Mouse (Mus musculus) kidney, postnatal 0 days (tissue): Measurements from ENCODE around the gene Nmt1. TPM values are rescaled to one million over a fixed set of nuclear protein-coding genes. Genes with fewer than 3 reads are reported as not detected.
A peak's percentile ranks its signal among the peaks of the same experiment; 100 is the strongest.

Experiments used
- ATAC-seq: fragments of 200-750 bp; cut with Nextera tagmentation; replicated peaks from 2 replicates; pipeline ENCODE4 v1.8.0; 2017; ENCODE audit warnings: low read depth, moderate number of reproducible peaks, moderate TSS enrichment, moderate library complexity; ENCODE audit not compliant: low FRiP score
- DNase-seq: peaks from one replicate; pipeline ENCODE4 v3.0.0-alpha.2; 2016; ENCODE audit warnings: low spot score
- H3K27ac ChIP-seq: fragments of 300-500 bp; sonication (generic); 2 replicates; pipeline ENCODE4 v1.5.1; 2014; ENCODE audit warnings: mild to moderate bottlenecking
- H3K27me3 ChIP-seq: fragments of 300-500 bp; sonication (generic); 2 replicates; pipeline ENCODE4 v1.6.1; 2014; ENCODE audit warnings: low read length, mixed read lengths; ENCODE audit not compliant: insufficient read depth
- H3K36me3 ChIP-seq: fragments of 300-500 bp; sonication (generic); 2 replicates; pipeline ENCODE4 v1.6.1; 2014; ENCODE audit warnings: low read length, mixed read lengths; ENCODE audit not compliant: insufficient read depth
- H3K4me1 ChIP-seq: fragments of 300-500 bp; sonication (generic); replicated peaks from 2 replicates; pipeline ENCODE4 v1.6.1; 2014; ENCODE audit warnings: antibody characterized with exemption, low read length, mixed read lengths; ENCODE audit not compliant: insufficient read depth
- H3K4me2 ChIP-seq: fragments of 300-500 bp; sonication (generic); 2 replicates; pipeline ENCODE4 v1.6.1; 2014; ENCODE audit warnings: mild to moderate bottlenecking, low read length, moderate library complexity, mixed read lengths
- H3K4me3 ChIP-seq: fragments of 300-500 bp; sonication (generic); replicated peaks from 2 replicates; pipeline ENCODE4 v1.5.1; 2014; ENCODE audit warnings: low read depth, low read length
- H3K9ac ChIP-seq: fragments of 300-500 bp; sonication (generic); 2 replicates; pipeline ENCODE4 v1.6.1; 2014; ENCODE audit warnings: low read depth, low read length
- H3K9me3 ChIP-seq: fragments of 300-500 bp; sonication (generic); replicated peaks from 2 replicates; pipeline ENCODE4 v1.6.1; 2016; ENCODE audit warnings: low read length, inconsistent platforms, mixed read lengths
- CTCF ChIP-seq: IDR thresholded peaks from 2 replicates; pipeline ENCODE4 v1.5.1; 2016; ENCODE audit warnings: antibody characterized with exemption, low read depth, mild to moderate bottlenecking, moderate library complexity
- WGBS: fragments of 180-500 bp; shearing (Covaris S2); extraction: QIAGEN DNeasy Blood & Tissue Kit; methylation state at CpG from one replicate; pipeline ENCODE4 v1.1.7; 2014; 5-methylcytosine and 5-hydroxymethylcytosine counted together
- polyA plus RNA-seq: library from polyadenylated mRNA; unstranded; fragments of >200 nt; fragmentation: Nextera tagmentation; extraction: Ambion mirVana; gene quantifications from 2 replicates; pipeline ENCODE4 v1.2.1, GENCODE M21; 2015

The Nmt1 gene
- polyA plus RNA-seq, 1 experiment from 2014 or later: 60.3 TPM

DNA sequence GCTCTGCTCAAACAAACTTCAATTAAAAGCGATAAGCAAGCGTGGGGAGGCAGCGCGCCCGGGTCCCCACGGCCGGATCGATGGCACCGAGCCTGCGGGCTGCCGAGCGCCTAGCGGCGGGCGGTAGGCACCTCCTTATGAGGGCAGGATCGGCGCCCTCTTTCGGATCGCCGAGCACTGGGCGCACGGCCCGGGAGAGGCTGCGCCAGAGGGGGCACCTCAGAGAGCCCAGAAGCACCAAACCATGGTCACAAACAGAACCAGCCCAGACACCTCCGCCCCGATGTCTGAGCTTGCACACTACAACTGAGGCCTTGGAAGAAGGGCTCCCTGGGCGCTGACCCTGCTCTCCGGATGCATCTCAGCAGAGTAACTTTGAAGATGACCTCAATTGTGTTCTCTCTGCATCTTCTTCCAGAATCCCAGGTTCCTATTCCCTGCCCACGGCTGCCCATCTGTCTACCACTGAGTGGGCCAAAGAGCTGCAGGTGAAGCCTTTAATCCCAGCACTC lies 37.8 kb upstream of the Nmt1 start:
- Histone ChIP-seq H3K9ac (peak overlapping the region; percentile 39; the same call in 1 of the 2 replicates), H3K27me3 (peaks cover 7% of the 10 kb centered on the region; the same call in 1 of the 2 replicates), H3K9me3 (no peaks in the 10 kb centered on the region), H3K27ac (no peak overlapping the region), H3K4me1 (peaks cover 15% of the 10 kb centered on the region; the same call in 1 of the 2 replicates), H3K4me3 (peak overlapping the region; percentile 29), H3K4me2 (peak overlapping the region; percentile 74), H3K36me3 (peaks cover 10% of the 10 kb centered on the region)
- ATAC-seq: no peak
- WGBS: 2% methylated on average over 29 of the region's 29 CpGs
- no peak for DNase-seq
- peak; percentile 47 for TF ChIP-seq CTCF

DNA sequence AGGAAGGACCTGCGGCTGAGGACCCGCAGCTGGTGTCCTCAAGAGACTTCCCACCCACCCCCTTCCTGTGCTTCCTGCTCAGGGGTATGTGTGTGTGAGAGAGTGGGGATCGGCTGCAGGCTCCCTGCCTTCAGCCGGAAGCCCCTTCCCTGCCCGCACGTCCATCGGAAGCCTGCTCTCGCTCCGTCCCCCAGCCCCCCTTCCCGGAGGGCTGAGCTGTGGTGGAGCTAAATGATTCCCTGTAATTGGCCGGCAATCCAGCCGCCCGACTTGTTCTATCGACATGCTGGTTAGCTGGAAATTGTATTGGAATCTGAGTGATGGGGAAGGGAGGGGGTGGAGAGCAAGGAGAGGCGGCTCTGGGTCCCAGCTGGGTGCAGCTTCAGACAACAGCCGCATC lies 36.3 kb upstream of the Nmt1 start:
- peak overlapping the region; percentile 39 for H3K4me2 ChIP-seq
- WGBS: 3% methylated on average over 16 of the region's 16 CpGs
- peaks cover 15% of the 10 kb centered on the region; the same call in 1 of the 2 replicates for H3K4me1 ChIP-seq
- peaks cover 7% of the 10 kb centered on the region; the same call in 1 of the 2 replicates for H3K27me3 ChIP-seq
- no peak overlapping the region for H3K9ac ChIP-seq
- DNase-seq: peak; percentile 54
- H3K9me3 ChIP-seq: no peaks in the 10 kb centered on the region
- ATAC-seq: no peak
- TF ChIP-seq CTCF: no peak
- no peak overlapping the region for H3K27ac ChIP-seq
- peaks cover 21% of the 10 kb centered on the region for H3K36me3 ChIP-seq
- no peak overlapping the region for H3K4me3 ChIP-seq

DNA sequence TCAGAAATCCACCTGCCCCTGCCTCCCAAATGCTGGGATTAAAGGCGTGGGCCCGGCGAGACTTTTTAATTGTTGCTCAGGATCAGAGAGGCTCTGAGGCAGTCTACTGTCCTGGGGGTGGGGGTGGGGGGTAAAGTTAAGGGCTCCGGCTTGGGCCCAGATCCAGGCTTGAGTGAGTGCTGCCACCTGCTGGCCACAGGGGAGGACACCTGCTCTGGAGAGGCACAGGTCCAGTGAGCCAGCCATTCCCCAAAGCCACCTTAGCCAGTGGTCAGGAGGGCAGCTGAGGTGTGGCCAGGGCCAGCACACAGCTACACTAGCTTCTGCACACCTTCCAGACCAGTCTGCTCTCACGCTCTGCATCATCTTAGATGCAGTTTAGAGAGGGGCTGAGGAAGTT lies 35.0 kb upstream of the Nmt1 start:
- ATAC-seq: peak; percentile 48; the same call in 1 of the 2 replicates
- WGBS: 7% methylated on average over 5 of the region's 5 CpGs

DNA sequence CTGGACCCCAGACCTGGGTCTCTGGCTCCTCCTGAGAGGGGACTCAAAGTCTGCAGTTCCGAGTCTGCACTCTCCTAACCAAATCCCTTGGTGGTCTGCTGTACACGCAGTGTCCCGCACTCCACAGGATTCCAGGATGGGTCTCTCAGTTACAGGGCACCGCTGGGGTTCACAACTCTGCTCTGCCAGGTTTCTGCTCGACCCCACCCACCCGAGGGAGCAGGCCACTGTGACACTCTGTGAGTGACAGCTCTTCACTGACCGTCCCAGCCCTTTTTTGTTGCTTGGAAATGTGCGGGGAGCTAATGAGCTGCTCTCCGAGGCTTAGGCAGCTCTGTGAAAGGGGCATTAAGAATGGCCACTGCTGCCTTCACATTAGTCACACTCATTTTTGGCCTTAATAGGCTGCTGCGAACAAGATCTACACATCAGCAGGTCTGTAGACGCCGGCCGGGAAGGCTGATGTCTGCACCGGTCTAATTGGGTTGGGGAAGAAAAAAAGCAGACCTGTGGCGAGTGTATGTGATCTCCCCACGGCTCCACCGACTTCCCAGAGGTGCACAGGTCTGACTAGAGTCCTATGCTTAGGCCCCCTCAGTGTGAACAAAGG lies 34.5 kb upstream of the Nmt1 start:
- H3K4me1 ChIP-seq: peaks cover 15% of the 10 kb centered on the region; the same call in 1 of the 2 replicates
- no peak for ATAC-seq
- 65% methylated on average over 17 of the region's 17 CpGs for WGBS
- H3K4me3 ChIP-seq: no peak overlapping the region
- TF ChIP-seq CTCF: no peak
- H3K4me2 ChIP-seq: no peak overlapping the region
- H3K9me3 ChIP-seq: no peaks in the 10 kb centered on the region
- no peak overlapping the region for H3K9ac ChIP-seq
- H3K27ac ChIP-seq: no peak overlapping the region
- peaks cover 37% of the 10 kb centered on the region for H3K36me3 ChIP-seq
- no peak for DNase-seq
- H3K27me3 ChIP-seq: peaks cover 7% of the 10 kb centered on the region; the same call in 1 of the 2 replicates

More for the DNA sequence above, 35.0 kb upstream of the Nmt1 start:
- Histone ChIP-seq H3K36me3 (peaks cover 31% of the 10 kb centered on the region), H3K27ac (no peak overlapping the region), H3K27me3 (peaks cover 7% of the 10 kb centered on the region; the same call in 1 of the 2 replicates), H3K9ac (no peak overlapping the region), H3K9me3 (no peaks in the 10 kb centered on the region), H3K4me1 (peaks cover 15% of the 10 kb centered on the region; the same call in 1 of the 2 replicates), H3K4me2 (no peak overlapping the region), H3K4me3 (no peak overlapping the region)
- peak; percentile 80 for DNase-seq
- peak; percentile 94 for TF ChIP-seq CTCF

DNA sequence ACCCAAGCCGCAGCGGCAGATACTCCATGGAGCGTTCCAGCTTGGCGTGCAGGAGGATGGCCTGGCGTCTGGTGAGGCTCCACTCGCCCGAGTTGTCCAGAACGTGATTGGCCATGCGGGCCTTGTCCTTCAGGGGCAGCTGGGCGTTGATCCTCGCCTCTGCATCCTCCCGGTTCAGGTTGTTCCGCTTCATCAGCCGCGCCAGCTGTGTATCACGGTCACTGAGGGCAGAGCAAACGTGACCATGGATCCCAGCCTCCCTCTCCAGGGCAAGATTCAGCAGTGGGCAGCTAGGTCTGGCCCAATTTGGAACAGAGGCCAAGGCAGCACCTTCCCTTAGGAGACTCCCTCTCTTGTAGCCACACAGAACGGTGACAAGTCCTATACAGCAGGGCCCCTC lies 33.0 kb upstream of the Nmt1 start:
- Histone ChIP-seq H3K4me3 (no peak overlapping the region), H3K27me3 (no peaks in the 10 kb centered on the region), H3K9me3 (no peaks in the 10 kb centered on the region), H3K4me1 (peaks cover 10% of the 10 kb centered on the region; the same call in 1 of the 2 replicates), H3K4me2 (no peak overlapping the region), H3K9ac (no peak overlapping the region), H3K36me3 (peaks cover 47% of the 10 kb centered on the region), H3K27ac (no peak overlapping the region)
- DNase-seq (no peak), ATAC-seq (peak; percentile 33; the same call in 1 of the 2 replicates)
- 61% methylated on average over 18 of the region's 18 CpGs for WGBS
- no peak for TF ChIP-seq CTCF

DNA sequence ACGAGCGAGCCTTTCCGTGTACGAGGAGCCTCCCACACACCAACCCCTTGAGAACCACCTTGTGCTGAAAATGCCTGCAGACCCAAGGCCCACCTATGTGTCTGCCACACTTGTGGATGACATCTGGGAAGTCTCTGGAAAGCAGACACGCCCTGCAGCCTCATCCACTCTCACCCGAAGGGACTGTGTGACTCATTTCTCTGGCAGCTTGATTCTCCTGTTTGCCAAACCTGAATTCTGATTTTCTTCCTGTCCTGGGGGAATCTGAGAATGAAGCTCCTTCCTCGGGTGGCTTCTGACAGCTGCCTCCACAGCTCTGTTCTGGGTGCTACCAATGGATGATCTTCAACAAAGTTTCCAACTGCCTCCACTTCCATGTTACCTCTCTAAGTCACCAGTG lies 31.6 kb upstream of the Nmt1 start:
- Histone ChIP-seq H3K27me3 (no peaks in the 10 kb centered on the region), H3K4me2 (no peak overlapping the region), H3K9ac (no peak overlapping the region), H3K4me3 (no peak overlapping the region), H3K36me3 (peaks cover 47% of the 10 kb centered on the region), H3K9me3 (no peaks in the 10 kb centered on the region), H3K27ac (no peak overlapping the region), H3K4me1 (peaks cover 6% of the 10 kb centered on the region; the same call in 1 of the 2 replicates)
- DNase-seq: no peak
- no peak for TF ChIP-seq CTCF
- 66% methylated on average over 7 of the region's 7 CpGs for WGBS
- ATAC-seq: no peak
